Mouse (Mus musculus): ENCODE data around the gene Dstn. TPM values are rescaled to one million over a fixed set of nuclear protein-coding genes. Genes with fewer than 3 reads are reported as not detected.

Gene Dstn
- polyA plus RNA-seq, 1 experiment from 2014 or later = 736 TPM

- H3K9me3 ChIP-seq = no peaks in the 10 kb centered on the region
- no peak for ATAC-seq (ENCODE audit: insufficient read depth, low FRiP score, low read depth)
- WGBS = 77% methylated on average over 10 of the region's 10 CpGs
- no peak overlapping the region for H3K4me2 ChIP-seq
- no peak overlapping the region for H3K9ac ChIP-seq
- H3K4me1 ChIP-seq = no peaks in the 10 kb centered on the region
- no peak overlapping the region for H3K4me3 ChIP-seq (replicated peaks)
- H3K27ac ChIP-seq = no peak overlapping the region
- no peaks in the 10 kb centered on the region for H3K36me3 ChIP-seq
- H3K27me3 ChIP-seq (replicated peaks) = no peaks in the 10 kb centered on the region
Observed at GRCm38 (mm10) chr2:143891302-143892048, 23.6 kb upstream of the Dstn start.

GRCm38 (mm10) chr2:143899470-143900220 is 15.5 kb upstream of the Dstn start:
- H3K9me3 ChIP-seq = no peaks in the 10 kb centered on the region
- no peak overlapping the region for H3K27ac ChIP-seq
- no peaks in the 10 kb centered on the region for H3K27me3 ChIP-seq (replicated peaks)
- H3K36me3 ChIP-seq = no peaks in the 10 kb centered on the region
- H3K4me3 ChIP-seq (replicated peaks) = no peak overlapping the region
- no peaks in the 10 kb centered on the region for H3K4me1 ChIP-seq
- no peak overlapping the region for H3K9ac ChIP-seq
- WGBS = 83% methylated on average over 9 of the region's 9 CpGs
- ATAC-seq (ENCODE audit: insufficient read depth, low FRiP score, low read depth) = no peak
- H3K4me2 ChIP-seq = no peak overlapping the region

GRCm38 (mm10) chr2:143900821-143901351 is 14.2 kb upstream of the Dstn start:
- Histone ChIP-seq H3K27ac (no peak overlapping the region), H3K4me3 (replicated peaks) (no peak overlapping the region), H3K27me3 (replicated peaks) (no peaks in the 10 kb centered on the region), H3K9ac (no peak overlapping the region), H3K9me3 (no peaks in the 10 kb centered on the region), H3K36me3 (no peaks in the 10 kb centered on the region), H3K4me2 (no peak overlapping the region), H3K4me1 (no peaks in the 10 kb centered on the region)
- no peak for ATAC-seq (ENCODE audit: insufficient read depth, low FRiP score, low read depth)
- 60% methylated on average over 5 of the region's 5 CpGs for WGBS

- peak overlapping the region; percentile 55 for H3K27ac ChIP-seq
- no peaks in the 10 kb centered on the region for H3K36me3 ChIP-seq
- no peaks in the 10 kb centered on the region for H3K4me1 ChIP-seq
- H3K4me3 ChIP-seq (replicated peaks) = no peak overlapping the region
- no peaks in the 10 kb centered on the region for H3K9me3 ChIP-seq
- no peak for ATAC-seq (ENCODE audit: insufficient read depth, low FRiP score, low read depth)
- H3K4me2 ChIP-seq = no peak overlapping the region
- WGBS = 45% methylated on average over 9 of the region's 9 CpGs
- H3K9ac ChIP-seq = no peak overlapping the region
- H3K27me3 ChIP-seq (replicated peaks) = no peaks in the 10 kb centered on the region
Observed at GRCm38 (mm10) chr2:143903376-143904045, 11.6 kb upstream of the Dstn start.

- no peak overlapping the region for H3K4me3 ChIP-seq (replicated peaks)
- H3K27ac ChIP-seq = no peak overlapping the region
- no peak overlapping the region for H3K9ac ChIP-seq
Observed at GRCm38 (mm10) chr2:143904896-143905295, 10.2 kb upstream of the Dstn start.

GRCm38 (mm10) chr2:143909230-143909629 is 5.9 kb upstream of the Dstn start:
- Histone ChIP-seq H3K27me3 (replicated peaks) (no peaks in the 10 kb centered on the region), H3K9me3 (no peaks in the 10 kb centered on the region), H3K36me3 (no peaks in the 10 kb centered on the region), H3K4me1 (0 out of 2 replicates have a peak, but pooled peaks cover 3% of the 10 kb centered on the region), H3K9ac (no peak overlapping the region), H3K4me2 (no peak overlapping the region), H3K4me3 (replicated peaks) (no peak overlapping the region), H3K27ac (no peak overlapping the region)
- 84% methylated on average over 2 of the region's 2 CpGs for WGBS
- no peak for ATAC-seq (ENCODE audit: insufficient read depth, low FRiP score, low read depth)

More at GRCm38 (mm10) chr2:143904896-143905295, 10.2 kb upstream of the Dstn start:
- Histone ChIP-seq H3K27me3 (replicated peaks) (no peaks in the 10 kb centered on the region), H3K4me1 (no peaks in the 10 kb centered on the region), H3K36me3 (no peaks in the 10 kb centered on the region), H3K4me2 (no peak overlapping the region), H3K9me3 (no peaks in the 10 kb centered on the region)
- WGBS = 75% methylated on average over 5 of the region's 5 CpGs
- no peak for ATAC-seq (ENCODE audit: insufficient read depth, low FRiP score, low read depth)

- H3K36me3 ChIP-seq = no peaks in the 10 kb centered on the region
- H3K4me2 ChIP-seq = no peak overlapping the region
- H3K4me3 ChIP-seq (replicated peaks) = no peak overlapping the region
- peaks cover 6% of the 10 kb centered on the region; the same call in 1 of the 2 replicates for H3K4me1 ChIP-seq
- H3K27me3 ChIP-seq (replicated peaks) = no peaks in the 10 kb centered on the region
- H3K9ac ChIP-seq = no peak overlapping the region
- no peaks in the 10 kb centered on the region for H3K9me3 ChIP-seq
- H3K27ac ChIP-seq = no peak overlapping the region
- ATAC-seq (ENCODE audit: insufficient read depth, low FRiP score, low read depth) = no peak
- WGBS = 82% methylated on average over 2 of the region's 2 CpGs
Observed at GRCm38 (mm10) chr2:143912199-143912598, 2.9 kb upstream of the Dstn start.

GRCm38 (mm10) chr2:143914221-143914620 is 899 bp upstream of the Dstn start:
- WGBS = 6% methylated on average over 10 of the region's 10 CpGs
- H3K27ac ChIP-seq = peak overlapping the region; percentile 100
- H3K9ac ChIP-seq = peak overlapping the region; percentile 42
- no peaks in the 10 kb centered on the region for H3K9me3 ChIP-seq
- peak overlapping the region; percentile 60 for H3K4me2 ChIP-seq
- ATAC-seq (ENCODE audit: insufficient read depth, low FRiP score, low read depth) = no peak
- H3K4me3 ChIP-seq (replicated peaks) = peak overlapping the region; percentile 92
- peaks cover 12% of the 10 kb centered on the region; the same call in 1 of the 2 replicates for H3K4me1 ChIP-seq
- no peaks in the 10 kb centered on the region for H3K36me3 ChIP-seq
- H3K27me3 ChIP-seq (replicated peaks) = no peaks in the 10 kb centered on the region

GRCm38 (mm10) chr2:143915600-143916135 is 548 bp downstream of the Dstn start:
- Histone ChIP-seq H3K4me2 (peak overlapping the region; percentile 60), H3K4me3 (replicated peaks) (peak overlapping the region; percentile 92), H3K36me3 (no peaks in the 10 kb centered on the region), H3K9me3 (no peaks in the 10 kb centered on the region), H3K27ac (peak overlapping the region; percentile 100), H3K4me1 (peaks cover 20% of the 10 kb centered on the region; the same call in 1 of the 2 replicates), H3K9ac (peak overlapping the region; percentile 94), H3K27me3 (replicated peaks) (no peaks in the 10 kb centered on the region)
- under 1% methylated on average over 32 of the region's 32 CpGs for WGBS
- peak; percentile 7; the same call in 1 of the 2 replicates for ATAC-seq (ENCODE audit: insufficient read depth, low FRiP score, low read depth)

GRCm38 (mm10) chr2:143916229-143916628 is 1.1 kb downstream of the Dstn start:
- Histone ChIP-seq H3K4me3 (replicated peaks) (peak overlapping the region; percentile 92), H3K4me1 (peaks cover 23% of the 10 kb centered on the region; the same call in 1 of the 2 replicates), H3K36me3 (no peaks in the 10 kb centered on the region), H3K9ac (peak overlapping the region; percentile 94; the same call in 1 of the 2 replicates), H3K9me3 (no peaks in the 10 kb centered on the region), H3K4me2 (peak overlapping the region; percentile 60), H3K27ac (peak overlapping the region; percentile 100), H3K27me3 (replicated peaks) (no peaks in the 10 kb centered on the region)
- 4% methylated on average over 5 of the region's 5 CpGs for WGBS
- ATAC-seq (ENCODE audit: insufficient read depth, low FRiP score, low read depth) = no peak

- no peak overlapping the region for H3K9ac ChIP-seq
- no peaks in the 10 kb centered on the region for H3K27me3 ChIP-seq (replicated peaks)
- peaks cover 23% of the 10 kb centered on the region; the same call in 1 of the 2 replicates for H3K4me1 ChIP-seq
- H3K9me3 ChIP-seq = no peaks in the 10 kb centered on the region
- H3K36me3 ChIP-seq = no peaks in the 10 kb centered on the region
- H3K4me2 ChIP-seq = peak overlapping the region; percentile 60
- H3K4me3 ChIP-seq (replicated peaks) = peak overlapping the region; percentile 92
- peak overlapping the region; percentile 52; the same call in 1 of the 2 replicates for H3K27ac ChIP-seq
- WGBS = 62% methylated on average over 5 of the region's 5 CpGs
- no peak for ATAC-seq (ENCODE audit: insufficient read depth, low FRiP score, low read depth)
Observed at GRCm38 (mm10) chr2:143917622-143918021, 2.5 kb downstream of the Dstn start.

All from stomach, embryonic 15.5 days (tissue).